Mouse (Mus musculus): Measurements from ENCODE around the gene Pbx1.

The Pbx1 gene

DNA sequence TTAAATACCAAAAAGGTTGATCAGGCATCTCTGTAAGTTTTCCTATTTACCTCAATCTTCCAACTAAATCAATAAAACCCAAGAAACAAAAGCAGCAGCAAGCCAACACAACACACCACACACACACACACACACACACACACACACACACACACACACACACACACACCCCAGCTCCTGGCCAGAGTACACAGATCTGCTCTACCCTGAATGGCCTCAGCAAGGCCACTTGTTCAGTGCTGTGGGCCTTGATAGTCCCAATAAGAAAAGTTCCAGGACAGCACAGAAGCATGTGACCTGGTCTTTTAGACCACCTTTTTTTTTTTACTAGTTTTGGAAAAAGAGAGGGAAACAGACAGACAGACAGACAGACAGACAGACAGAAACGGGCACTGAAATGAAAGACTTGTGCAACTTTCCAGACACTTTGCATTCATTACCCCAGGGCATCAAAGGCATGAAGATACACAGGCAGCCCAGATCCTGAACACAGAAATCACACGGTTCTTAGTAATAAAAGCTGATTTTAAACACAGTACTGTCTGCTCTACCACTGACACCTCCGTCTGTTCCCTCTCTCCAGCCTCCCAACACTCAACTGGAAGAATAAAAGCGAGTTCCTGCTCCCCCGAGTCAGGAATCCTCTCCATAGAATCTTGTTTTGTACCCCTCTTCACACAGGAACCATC, 6.9 kb downstream of the Pbx1 start:
- no peak for DNase-seq

DNA sequence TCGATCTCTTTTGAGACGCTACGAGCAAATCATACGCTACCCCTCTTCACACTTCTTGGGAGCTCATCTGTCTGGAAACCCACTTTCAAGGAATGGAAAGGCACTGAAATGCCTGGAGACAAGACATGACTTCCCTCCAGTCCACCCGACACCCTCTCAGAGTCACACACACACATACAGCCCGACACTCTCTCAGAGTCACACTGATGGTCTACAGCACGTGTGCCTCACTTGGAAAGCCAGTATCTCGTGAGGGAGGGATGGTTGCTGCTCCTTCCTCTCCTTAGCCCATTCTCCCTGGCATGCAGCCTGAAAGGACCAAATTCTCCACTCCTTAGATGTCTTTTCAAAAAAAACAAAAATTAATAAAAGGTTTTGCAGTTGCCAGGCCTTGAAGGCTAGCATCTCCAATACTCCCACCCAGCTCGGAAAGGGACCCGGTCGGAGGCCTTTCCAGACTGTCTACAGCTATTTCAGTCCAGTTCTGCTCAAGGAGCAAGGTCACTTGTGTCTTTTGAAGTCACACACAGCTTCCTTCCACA, 8.6 kb downstream of the Pbx1 start:
- no peak for DNase-seq

DNA sequence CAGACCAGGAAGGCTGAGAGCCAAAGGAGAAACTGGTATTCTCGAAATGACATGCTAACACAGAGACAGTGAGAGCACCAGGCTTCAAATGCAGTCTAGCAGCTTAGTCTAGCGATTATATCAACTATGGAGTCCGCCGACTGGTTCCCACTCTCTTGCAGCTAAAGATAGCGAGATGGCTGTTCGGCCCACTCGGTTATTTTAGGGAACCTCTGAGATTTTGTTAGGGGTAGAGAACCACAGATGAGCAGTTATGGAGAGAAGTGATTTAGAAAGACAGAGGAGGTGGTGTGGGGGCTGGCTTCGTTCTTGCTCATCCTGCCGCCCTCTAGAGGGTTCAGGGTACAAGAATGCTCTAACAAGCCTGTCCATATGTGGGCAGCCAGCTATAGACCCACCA, 13.2 kb downstream of the Pbx1 start:
- DNase-seq: no peak

DNA sequence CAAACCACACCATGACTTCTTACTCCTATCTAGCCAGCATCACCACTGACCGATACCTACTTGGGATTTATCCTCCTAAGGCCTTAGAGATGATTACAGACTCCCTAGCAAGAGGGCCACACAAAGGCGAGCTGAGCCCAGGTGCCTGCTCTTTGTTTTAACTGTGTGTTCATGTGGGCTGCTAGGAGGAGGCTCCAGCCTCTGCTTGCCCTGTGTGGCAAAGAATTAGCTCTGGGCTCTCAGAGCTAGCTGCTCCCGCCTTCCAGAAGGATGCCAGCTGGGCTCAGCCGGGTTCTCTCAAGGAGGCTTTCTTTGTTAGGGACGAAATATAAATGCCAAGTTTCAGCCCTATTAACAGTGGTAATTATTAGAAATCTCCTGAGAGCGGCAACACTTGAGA, 14.4 kb downstream of the Pbx1 start:
- no peak for DNase-seq

DNA sequence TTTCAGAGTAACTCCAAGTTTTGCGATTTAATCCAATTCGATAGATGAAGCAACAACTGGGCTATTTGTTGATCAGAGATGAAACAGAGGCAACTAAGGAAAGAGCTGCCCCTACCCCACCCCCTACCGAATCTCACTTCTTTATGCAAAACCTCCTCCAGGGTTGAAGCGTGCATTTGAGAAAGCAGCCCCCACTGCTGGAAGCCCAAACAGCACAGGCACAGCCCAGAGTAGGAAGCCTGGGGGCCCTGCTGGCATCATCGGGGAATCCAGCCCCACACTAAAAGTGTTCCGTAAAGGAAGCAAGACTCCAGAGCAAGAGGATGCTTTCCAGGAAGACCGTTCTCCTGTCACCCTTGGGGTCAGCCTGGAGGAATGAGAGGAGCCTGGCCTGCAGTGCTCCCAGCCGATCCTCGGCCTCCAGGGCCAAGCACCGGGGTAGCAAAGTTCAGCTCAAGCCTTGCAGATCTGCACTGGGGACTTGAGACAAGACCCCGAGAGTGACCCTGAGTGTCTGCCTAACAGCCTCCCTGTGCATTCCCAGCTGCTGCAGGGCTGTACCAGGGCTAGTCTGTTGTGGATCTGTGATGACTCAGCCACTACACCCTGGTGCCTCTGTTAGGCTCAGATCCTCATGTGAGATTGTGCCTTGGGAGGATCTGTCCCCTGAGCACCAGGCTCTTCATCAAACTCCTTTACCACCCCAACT, 15.2 kb downstream of the Pbx1 start:
- no peak for DNase-seq

DNA sequence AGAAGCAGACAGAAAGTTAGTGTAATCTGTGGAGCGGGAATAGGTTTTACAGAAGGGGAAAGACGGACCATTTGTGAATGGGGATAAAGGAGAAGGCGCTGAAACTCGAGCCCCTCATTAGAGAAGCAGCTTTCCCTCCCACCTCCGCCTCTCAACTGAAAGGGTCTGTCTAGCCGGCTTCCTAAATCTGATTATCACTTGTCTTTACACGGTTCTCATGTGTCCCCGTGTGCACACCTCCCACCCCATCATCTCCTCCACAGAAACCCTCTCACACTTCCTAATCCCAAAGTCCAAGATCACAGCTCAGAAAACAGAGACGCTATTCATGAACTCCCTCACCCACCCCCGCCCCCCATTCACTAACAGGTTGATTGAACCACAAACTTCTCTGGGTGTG, 21.5 kb downstream of the Pbx1 start:
- DNase-seq: no peak

DNA sequence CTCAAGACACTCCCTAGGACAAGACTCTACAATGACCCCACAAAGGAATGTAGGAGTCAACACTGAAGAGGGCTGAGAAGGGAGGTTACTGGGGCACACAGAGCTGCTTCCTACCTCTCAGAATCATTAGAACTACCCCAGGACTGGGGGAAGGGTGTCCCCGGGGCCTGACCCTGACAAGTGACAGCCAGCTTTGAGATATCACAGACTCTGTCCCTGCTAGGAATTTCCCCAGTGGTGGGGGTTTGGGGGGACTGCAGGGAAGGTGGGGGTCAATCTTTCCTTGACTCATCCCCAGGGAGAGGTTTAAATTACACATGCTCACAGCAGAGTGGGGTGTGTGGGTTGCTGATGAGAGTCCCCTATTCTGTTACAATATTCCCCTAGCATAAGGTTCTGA, 22.0 kb downstream of the Pbx1 start:
- DNase-seq: no peak

DNA sequence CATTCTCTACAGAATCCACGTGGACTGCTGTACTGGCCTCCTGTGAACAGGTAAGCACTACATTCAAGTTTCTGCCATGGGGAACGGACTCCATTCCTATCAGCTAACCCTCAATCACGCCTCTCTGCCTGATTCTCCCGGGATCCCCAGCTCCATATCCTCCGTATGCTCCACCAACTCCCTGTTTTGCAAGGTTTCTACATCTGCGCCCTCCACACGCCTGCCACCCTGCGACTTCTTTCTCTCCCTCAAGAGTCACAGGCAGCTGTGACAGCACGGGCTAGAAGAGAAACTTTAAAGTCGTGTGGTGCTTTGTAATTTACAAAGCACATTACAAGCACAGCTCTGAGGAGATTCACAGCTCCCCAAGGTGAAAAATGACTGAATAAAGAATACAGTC, 23.3 kb downstream of the Pbx1 start:
- no peak for DNase-seq

DNA sequence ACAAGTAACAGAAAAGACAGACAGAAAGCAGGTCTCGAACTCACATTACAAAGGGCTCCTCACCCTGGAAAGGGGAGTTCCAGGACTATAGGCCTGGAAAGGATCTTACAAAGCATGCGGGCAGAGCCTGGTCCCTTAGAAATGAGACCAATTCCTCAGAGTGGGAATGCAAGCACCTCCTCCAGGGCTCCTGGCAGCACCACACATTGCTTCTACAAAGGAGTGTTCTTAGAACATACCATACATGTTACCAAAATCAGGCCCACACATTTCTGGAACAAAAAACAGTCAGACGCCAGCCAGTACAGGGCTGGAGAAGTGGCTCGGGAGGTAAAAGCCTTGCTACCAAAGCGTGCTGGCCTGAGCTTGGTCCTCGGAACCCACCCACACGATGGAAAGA, 24.1 kb downstream of the Pbx1 start:
- DNase-seq: no peak

DNA sequence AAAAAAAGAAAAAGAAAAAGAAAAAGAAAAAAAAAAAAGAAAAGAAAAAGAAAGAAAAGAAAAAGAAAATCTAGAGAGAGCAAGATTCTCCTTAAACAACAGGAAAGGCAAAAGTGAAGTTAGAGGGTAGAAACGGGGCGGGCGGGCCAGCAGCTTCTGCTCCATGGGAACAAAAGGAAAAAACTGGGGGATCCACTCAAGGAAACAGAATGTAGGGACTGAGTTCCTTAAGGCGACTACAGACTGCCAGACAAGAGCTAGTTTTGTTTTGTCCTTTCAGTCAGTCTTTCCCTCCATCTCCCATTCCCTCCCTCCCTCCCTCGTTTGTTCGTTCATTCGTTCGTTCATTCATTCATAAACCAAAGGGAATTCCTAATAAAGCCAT, 25.8 kb downstream of the Pbx1 start:
- DNase-seq: no peak

DNA sequence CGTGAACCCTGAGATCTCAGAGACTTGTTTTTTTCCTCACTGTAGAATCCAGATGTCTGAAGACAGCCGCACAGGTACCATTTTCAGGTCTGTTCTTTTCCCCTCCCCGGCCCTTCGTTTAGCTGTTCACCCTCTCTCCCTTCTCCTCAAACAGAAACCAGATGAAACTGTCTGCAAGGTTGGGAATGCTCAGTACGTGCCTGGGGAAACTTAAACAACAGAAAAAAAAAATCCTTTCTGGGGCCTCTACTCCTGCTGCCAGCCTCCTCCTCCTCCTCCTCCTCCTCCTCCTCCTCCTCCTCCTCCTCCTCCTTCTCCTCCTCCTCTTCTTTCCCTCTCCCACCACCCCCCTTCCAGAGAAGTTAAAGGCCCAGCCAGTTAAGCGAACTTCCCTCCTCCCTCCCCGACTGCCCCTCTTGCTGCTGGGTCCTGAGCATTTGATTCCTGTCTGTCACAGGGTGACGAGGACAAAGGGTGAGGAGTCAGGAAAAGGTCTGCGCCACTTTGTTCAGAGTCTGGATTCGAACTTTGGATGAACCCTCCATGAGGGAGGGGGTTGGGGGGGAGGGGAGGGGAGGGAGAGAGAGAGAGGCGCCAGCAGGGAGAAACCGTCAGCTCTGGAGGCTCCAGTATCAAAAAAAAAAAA, 26.3 kb downstream of the Pbx1 start:
- peak; percentile 62 for DNase-seq

DNA sequence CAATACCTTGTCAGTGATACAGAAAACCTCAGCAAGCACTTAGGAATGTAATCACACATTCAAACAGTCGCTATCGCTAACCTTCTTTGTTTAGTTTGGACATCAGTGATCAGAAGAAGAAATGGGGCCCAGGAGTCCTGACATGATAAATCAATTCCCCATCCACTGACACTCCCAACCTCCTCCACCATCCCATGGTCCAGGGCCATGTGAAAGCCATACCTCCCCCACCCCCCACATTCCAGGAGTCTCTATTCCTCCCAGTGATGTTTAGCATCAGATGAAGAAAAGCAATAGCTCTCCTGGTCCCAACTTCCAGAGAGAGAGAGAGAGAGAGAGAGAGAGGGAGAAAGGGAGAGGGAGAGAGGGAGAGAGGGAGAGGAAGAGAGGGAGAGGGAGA, 28.5 kb downstream of the Pbx1 start:
- no peak for DNase-seq

DNA sequence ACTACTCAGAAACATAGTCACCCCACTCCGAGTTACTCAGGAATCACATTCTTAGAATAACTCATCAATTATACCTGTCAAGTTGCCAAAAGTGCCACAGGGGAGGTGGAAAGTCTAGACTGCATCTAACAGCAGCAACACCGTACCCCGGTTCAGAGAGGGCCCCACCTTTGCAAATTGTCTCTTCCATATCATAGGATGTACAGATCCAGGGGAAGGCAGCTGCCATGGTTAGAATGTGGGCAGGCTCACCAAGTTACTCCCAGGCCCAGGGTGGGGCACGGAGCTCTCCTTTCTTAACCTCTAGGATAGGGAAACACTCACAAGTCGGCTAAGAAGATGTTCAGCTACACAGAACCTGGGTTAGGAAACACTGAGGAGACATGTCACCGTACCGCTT, 29.4 kb downstream of the Pbx1 start:
- DNase-seq: no peak

DNA sequence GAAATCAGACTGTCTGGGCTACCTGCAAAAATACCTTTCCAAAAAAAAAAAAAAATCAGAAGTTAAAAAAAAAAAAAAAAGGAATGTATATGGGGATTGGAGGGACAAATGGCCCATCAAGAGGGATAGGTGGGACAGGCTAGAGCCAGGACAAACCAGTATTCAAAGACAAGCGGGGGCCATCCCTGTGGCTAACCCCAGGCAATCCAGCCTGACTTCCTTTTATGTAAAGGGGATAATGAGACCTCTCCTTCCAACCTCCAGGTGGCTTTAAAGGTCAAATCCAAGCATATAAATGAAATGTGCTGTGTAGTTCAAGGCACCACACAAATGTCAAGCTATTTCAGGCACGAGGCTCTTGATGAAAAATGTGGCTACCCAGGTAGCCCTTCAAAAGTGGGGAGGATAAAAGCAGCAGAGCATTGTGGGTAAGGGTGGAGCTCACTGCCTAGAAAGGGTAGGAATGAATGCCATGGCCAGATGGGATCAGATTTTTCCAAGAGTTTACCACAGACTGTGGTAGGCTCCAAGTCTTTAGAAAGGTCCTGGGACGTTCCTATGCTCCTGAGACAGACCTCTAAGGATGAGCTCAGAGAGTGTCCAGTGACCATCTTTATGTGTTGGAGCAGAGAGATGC, 36.4 kb downstream of the Pbx1 start:
- no peak for DNase-seq

DNA sequence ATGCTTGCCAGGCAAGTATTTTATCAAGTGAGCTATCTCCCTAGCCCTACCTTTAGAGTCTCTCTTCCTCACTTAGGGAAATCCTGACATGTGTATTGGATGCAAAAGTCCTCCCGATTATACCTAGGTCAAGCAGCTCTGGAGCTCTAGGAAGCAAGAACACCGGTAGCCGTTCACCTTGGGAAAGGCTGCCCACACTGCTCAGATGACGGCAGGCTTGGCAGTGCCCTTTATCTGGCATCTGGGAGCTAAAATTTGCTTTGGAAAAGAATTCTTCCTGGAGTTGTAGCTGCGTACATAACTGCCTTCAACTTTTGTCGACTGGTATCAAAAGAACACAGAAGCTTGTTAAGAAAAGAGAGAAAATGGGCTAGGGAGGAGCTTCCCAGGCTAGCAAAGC, 37.5 kb downstream of the Pbx1 start:
- no peak for DNase-seq

DNA sequence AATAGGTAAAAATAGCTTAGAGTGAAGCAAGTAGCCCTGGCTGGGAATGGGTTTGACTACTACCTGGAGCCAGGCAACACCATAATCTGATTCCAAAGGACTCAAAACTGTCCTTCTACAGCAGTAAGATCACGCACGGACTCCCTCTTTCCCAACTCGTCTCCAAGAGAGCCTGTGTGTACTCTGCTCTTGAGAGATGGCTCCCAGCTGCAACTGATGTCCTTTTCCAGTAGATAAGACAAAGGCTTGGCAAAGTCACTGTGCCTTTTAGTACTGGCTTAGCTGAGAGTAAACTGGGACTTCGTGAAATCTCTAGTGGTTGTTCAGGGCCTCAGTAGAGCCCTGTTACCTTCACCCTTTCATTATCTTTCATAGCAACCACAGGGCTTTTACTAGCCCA, 38.6 kb downstream of the Pbx1 start:
- no peak for DNase-seq

DNA sequence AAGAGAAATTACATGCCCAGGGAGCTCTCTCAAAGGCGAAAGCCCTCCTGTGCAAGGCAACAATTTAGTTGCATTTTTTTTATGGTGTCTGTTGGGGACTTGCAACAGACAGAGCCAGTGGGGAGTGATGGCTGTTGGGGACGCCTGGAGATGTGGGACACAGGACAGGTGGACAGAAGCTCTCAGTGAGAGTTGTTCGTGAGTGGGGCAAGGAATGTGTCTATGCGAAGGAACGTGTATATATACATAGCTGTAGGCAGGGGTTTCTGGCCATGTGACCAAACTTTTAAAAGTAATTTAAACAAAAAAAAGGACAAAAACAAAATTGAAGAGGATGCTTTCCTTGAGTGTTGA, 39.6 kb downstream of the Pbx1 start:
- no peak for DNase-seq

DNA sequence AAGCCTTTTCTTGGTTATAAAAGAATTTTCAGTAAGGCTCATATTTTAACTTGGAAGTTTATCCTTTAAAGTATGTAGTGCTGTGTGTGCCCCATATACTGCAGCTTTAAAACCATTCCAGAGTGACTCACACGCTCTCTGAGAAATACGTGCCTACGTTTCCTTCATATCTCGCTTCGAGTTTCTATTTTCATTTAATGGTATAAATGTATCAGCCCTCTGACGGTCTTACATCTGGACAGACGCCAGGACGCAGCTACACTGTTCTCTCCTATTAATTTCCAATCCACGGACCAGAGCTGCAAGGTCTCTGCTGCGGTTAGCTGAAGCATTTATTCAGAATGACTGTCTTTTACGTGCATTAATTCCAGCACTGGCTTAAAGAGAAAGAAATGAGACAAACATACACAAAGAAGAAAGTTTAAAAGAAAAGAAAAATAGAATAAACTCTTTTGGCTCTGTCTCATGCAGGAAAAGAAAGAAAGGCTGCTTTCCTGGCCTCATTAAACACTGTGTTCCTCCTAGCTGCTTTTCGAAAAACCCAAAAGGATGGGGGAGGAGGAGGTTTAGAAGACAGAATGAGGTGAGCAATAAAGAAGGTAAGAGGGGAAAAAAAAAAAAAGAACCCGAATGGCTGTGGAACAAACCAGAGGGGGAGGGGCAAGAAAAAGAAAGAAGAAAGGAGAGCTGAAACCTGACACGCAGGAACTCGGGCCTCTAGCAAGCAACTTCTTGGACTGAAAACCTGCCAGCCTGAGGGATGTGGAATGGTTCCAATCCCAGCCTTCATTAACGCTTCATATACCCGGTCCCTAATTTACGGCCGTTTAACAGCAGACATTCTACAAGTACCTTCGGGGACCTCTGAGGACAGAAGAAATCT, 40.2 kb downstream of the Pbx1 start:
- peak; percentile 67 for DNase-seq

DNA sequence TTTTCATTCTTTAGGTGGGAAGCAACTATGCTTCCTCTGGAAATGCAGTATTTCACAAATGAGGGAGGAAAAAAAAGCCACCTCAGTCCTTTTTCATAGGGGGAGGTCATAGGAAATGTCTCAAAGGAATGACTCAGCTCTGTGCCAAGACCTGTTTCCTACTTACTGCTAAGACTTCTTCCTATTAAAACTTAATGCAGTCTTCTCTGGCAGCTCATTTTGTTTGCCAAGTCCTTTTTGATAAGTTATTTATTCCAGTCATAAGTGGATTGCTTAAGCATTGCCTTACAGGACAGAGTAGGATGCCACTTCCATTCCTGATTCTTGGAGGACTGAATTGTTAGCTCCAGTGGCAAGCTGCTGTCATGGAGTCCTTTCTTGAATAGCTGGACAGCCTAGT, 41.3 kb downstream of the Pbx1 start:
- no peak for DNase-seq

DNA sequence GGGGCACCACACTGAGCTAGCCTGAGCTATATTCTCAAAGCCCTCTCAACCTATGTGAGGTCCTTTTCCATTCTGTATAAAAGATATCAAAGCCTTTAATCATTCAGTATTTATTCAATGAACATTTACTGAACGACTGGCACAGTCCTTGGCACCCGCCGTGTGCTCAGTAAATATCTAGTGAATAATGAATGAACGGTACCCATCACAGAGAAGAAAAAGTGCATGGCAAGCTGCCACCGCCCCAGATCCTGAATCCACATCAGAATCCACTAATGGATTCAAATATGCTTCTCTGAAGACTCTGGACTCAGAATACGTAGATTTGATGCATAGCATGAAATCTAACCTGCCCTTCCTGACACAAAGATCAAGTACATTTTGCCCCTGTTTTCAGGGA, 45.9 kb downstream of the Pbx1 start:
- no peak for DNase-seq

DNA sequence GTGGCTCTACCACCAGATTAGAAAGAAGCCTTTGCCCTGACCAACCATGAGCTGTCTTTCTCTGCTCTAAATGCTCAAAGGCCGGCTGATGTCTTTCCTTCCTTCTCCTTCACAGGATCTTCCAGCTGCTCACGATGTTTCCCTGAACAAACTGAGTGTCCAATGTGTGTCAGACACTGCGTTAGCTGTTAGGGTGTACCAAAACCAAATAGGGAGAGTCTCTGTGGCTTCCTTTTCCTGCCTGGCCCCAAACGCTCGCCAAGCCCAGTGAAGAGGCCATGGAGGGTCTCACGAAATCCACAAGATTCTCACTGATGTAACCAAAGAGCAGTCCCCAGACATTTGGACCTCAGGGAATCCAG, 47.5 kb downstream of the Pbx1 start:
- no peak for DNase-seq

DNA sequence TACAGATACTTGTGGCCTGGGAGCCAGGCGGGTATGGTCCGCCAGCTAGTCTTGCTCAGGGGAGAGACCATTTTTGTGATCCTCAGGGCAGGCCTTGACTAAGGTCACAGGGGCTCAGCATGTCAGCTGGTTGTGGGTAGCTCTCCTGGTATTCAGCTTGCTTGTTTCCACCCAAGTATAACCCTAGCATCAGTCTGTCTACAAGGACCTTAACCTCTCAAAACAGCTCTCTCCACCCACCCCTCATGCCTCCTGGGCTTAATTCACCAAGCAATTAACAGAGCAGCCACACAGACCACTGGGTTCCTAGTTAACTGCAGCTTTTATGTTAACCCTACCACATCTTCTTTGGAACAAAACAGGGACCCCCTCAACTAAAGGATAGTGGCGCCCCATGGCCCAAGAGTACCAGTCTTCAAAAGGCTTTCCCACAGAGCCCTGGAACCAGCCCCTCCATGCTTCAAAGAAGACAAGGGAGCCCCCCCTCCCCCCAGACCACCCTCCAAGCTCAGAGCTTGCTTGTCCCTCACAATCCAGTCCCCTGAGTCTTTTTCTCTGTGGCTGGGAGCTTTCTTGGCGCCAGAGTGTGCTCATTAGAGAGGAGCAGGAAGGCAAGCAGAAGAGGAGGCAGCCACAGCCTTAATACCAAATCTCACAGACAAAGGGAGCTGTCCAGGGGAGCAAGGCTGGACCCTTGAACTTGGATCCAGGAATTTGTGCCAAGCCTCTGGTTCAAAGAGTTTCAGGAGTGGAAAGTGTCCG, 48.1 kb downstream of the Pbx1 start:
- no peak for DNase-seq

Measured in lung, postnatal 10 days (tissue).